Mouse (Mus musculus): Measurements from ENCODE around the gene Sipa1l1.

Gene Sipa1l1

DNA sequence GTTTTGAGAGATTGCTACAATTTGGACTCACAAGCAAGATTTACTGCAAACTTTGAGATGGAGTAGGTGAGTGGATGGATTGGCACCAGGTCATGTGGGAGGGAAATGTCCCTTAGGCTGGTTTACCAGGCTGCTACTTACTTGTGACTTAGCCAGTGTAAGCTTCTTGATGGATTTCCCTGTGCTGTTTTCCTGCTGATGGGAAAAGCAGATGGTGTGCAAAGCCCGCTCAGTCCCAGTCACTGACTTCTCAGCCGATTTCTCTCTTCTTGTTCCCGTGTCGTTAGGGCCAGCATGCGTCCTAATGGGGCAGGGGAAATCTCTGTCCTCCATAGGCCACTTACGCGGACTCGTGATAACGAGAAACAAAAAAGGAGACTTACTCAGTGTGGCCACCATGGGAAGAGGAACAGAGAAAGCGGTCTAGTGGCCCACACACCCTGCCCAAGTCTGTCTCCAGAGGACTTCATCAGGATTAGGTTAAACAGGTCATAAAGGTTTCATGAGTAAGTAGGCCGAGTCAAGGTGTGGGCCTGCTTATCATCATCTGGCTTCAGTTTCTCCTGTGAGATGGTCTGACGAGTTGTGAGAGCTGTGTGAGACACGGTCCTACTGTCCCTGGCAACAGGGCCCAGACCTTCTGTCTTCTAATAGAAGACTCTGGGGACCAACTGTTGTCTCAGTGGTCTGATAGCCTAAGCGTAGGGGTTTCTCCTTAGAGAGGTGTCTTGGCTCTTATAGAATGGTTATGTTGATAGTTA lies 65.5 kb downstream of the Sipa1l1 start:
- in situ Hi-C loops (cut with MboI; ENCODE audit: unreplicated experiment in 2 of 2) = no loop called here

DNA sequence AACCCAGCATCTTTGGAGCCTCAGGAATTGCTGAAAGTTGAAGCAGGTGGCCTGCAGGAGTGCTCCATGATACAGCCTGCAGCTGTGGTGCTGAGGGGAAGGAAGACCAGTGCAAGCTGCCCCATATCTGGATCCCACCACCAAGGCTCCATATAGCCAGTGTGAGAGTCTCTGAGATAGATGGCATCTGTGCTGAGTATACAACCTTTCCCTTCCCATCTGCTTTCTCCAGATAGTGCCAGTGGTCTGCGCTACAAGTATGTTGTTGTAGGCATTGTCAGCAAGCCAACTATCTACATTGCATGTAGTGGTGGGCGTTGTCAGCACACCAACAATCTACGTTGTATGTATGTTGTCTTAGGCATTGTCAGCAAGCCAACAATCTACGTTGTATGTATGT lies 68.0 kb downstream of the Sipa1l1 start:
- in situ Hi-C loops (cut with MboI; ENCODE audit: unreplicated experiment in 2 of 2) = no loop called here

DNA sequence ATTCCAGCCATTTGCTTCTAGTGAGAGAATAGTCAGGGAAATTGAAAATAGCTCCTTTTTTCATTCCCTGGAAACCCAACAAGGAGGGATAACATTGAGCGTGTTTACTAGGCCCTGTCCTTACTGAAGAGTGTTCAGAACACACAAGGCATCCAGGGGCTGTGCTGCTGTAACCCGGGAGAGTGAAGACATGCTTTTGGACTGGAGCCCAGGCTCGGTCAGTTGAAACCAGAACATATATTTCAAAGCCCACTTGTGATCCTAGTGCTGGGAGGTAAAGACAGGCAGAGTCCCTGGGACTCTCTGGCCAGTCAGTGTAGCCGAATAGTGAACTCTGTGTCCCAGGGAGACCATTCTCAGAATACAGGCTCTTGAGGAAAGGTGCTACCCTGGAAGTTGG lies 68.8 kb downstream of the Sipa1l1 start:
- in situ Hi-C loops (cut with MboI; ENCODE audit: unreplicated experiment in 2 of 2) = no loop called here

DNA sequence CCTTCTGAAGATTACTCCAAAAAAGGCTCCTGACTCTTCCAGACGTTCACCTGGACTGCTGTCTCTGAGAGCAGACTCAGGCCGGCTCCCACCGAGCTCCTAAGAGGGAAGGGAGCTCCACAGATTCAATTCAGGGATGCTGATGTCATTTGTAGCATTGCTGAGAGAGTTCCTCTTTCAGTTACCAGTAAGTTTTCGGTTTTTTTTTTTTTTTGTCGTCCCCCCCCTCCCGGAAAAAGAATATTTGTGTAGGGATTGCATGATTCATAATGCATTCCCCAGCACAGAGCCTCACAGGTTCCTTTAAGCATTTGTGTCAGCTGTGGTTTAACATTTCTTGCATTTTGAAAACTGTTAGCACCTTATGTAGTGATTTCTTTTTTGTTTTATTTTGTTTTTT lies 71.6 kb downstream of the Sipa1l1 start:
- in situ Hi-C loops (cut with MboI; ENCODE audit: unreplicated experiment in 2 of 2) = no loop called here

DNA sequence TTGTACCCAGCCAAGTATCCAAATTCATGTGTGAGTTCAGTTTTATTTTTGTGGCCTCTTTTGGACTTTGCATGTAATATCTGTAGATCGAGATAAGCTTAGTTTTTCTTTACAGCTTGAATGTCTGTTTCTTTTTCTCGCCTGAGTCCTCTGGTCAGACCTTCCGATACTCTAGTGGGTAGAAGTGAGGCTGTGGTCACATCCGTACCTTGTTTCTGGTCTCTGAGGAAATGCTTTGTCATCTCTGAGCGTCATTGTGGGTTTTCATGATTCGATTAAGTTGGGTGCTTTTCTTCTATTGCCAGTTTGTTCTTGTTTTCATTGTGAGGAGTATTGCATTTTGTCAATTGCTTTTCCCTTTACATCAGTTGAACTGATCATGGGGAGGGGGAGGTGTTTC lies 76.1 kb downstream of the Sipa1l1 start:
- in situ Hi-C loops (cut with MboI; ENCODE audit: unreplicated experiment in 2 of 2) = no loop called here

DNA sequence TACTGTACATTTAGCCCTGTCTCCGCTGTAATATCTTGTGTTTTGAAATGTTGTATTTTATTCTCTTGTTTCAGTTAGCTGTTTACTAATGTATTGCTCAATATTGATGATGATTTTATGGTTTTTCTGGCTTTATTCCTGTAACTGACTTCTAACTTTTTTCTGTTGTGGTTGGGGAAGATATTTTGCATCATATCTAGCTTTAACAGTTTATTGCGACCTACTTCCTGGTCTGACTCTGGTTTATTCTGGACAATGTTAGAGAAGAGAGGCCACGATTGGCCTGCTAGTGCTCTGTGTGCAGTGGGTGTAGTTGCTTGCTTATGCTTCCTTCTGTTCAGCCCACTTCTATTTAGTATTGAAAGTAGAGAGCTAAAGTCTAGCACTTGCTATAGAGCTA lies 77.3 kb downstream of the Sipa1l1 start:
- in situ Hi-C loops (cut with MboI; ENCODE audit: unreplicated experiment in 2 of 2) = no loop called here

DNA sequence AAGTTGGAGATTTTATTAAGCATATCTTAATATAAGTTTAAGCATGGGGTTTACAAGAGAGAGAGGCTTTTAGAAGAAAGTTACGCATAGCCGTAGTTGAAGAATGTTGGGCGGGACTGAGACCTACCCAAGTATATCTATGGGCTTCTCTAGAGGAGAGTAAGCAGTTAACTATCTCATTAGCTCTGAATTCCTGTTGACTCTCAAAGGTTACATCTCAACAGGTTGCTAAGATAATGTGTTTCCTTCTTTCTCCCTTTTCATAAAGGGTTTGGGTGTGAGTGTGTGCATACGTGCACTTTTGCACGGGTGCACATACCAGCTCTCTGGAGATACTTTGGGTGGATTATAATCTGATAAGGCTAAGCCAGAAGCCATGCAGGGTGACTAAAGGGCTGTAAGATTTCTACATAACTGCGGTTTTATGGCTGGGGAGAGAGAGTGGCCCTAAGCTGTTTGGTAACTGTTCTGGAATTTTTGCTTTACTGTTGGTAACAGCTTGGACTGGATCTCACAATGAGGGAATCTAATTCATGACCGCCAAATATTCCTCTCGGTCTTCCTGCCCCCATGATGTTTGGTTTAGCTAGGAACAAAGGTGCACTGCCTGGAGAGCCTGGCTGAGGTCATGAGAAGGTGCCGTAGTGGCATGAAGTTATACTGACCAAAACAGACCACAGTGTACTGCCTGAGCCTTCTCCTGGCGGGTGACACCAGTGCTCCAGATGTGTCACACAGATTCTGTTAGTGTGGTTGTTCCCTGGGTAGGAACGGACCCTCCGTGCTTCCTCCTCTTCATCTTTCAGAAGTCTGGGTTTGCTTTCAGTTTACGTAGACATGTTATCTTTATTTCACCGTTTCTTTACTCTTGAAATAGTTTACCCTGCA lies 78.5 kb downstream of the Sipa1l1 start:
- in situ Hi-C loops (cut with MboI; ENCODE audit: unreplicated experiment in 2 of 2) = no loop called here

DNA sequence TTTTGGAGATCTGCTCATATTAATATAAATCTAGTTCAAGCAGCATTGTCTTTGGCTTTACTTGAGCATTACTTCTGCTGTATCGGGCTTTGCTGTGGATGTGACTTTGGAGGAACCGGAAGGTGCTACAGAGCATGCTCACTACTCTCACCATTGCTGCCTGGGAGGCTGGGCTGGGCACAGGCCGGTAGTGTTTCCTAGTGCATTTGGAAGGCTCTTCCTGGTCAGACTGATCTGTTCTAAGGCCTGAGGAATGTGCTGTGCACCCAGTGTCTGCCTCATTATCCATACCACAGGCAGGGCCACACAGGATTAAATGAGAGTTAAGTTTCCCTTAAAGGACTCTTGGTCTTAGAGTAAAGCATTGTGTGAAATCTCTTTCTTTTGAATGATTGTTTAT lies 79.4 kb downstream of the Sipa1l1 start:
- in situ Hi-C loops (cut with MboI; ENCODE audit: unreplicated experiment in 2 of 2) = no loop called here

DNA sequence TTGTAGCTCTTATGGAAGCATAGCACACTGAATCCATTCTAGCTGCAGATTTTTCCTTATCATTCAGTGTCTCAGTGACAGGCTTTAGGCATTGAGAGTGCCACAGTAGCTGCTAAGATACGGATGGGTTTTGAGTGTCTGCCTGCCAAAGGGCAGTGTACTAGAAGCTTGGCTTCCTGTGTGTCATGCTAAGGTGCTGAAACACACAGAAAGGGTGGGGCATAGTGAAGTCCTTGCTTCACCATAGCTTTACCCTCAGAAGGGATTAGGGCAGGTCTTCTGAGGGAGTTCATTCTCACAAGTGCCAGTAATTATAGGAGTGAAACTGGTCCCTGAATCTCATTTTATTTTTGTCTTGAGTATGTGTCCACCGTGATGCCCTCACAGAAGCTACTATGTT lies 82.2 kb downstream of the Sipa1l1 start:
- in situ Hi-C loops (cut with MboI; ENCODE audit: unreplicated experiment in 2 of 2) = no loop called here

DNA sequence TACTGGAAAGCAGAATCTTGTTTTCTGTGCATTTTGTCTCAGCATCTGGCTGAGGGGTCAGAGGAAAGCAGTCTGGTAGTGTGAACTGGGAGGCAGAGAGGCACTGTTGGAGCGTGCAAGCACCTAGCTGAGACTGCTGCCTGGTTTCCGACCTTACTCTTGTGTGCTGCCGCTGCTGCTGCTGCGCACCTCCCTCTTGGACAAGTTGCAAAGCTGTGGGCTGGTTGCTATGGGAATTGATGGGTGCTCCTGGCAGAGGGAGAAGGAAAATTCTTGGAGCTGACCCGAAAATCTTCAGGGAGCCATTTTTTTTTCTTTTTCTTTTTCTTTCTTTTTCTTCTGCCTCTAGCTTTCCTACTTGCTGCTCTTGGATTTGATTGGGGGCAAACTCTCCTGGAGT lies 85.0 kb downstream of the Sipa1l1 start:
- in situ Hi-C loops (cut with MboI; ENCODE audit: unreplicated experiment in 2 of 2) = no loop called here

DNA sequence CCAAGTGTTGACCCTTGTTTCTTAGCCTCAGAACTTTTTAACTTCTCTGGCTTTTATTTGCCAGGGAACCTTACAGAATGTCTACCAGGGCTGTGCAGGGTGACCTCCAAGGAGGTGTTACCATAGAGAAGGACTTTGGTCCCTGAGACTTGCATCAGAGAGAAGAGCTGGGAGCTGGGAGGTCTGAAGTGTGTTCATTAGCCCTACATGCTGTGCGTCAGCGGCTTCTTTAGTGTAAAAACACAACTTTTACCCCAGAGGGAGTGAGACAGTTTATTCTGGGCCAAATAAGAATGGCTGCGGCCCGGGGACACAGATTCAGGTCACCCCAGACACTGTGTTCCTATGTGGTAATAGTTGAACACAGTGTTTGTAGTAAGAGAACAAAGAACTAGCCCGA lies 86.9 kb downstream of the Sipa1l1 start:
- in situ Hi-C loops (cut with MboI; ENCODE audit: unreplicated experiment in 2 of 2) = no loop called here

DNA sequence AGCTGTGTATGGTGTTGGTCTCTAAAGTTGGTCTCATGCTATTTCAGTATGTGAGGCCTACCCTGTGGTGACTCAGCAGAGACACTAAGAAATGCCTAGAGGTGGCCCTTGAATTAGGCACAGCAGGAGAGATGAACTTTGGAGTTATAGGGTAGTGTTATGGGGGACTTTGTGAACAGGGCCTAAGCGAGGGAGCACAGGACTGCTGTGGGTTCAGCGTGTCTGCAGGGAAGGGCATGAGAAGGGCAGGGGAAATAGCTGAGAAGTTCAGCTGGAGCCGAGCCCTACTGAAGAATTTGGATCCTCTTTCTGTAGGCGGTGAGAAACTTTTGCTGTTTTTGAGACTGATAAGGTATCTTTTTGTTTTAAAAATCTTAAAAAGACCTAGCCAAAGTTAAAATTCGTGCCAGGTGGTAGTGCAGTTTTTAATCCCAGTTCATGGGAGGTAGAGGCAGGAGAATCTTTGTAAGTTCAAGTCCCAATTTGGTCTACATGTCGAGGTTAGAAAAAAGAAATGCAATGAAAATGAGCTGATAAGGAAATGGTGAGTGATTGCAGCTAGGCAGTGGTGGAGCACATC lies 87.9 kb downstream of the Sipa1l1 start:
- in situ Hi-C loops (cut with MboI; ENCODE audit: unreplicated experiment in 2 of 2) = no loop called here

DNA sequence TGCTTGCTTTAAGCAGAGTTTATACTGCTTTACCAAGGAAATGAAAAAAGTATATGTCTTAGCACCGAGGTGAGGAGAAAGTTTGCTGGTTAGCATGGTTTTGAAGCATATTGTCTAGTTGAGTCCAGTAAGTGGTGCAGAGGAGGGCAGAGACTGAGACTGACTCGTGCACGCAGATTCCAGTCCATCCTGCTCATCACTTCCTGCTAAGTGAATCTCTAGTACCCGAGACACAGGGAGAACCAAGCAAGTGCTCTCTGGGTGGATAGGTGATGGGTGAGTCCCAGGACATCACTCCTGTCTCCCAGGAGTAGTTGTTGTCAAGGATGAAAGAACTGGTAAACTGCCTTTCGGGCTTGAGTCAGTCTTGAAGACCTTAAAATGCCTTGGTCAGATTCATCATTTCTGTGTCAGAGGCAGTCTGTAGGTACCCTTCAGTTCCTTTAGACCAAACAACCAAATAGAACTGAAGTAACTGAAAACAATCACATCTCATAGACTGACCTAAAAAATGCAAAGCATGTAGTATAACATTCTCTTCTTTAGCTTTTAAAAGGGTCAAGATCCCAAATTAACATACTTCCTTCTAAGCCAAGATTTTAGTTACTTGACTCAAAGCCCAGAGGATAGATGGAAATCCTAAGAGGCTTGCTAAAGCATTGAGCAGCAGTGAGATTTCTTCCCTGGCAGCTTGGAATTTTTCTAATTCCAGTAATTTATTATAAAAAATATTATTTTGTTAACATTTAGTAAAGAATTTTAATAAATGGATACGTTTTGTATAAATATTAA lies 89.1 kb downstream of the Sipa1l1 start:
- in situ Hi-C loops (cut with MboI; ENCODE audit: unreplicated experiment in 2 of 2) = no loop called here

DNA sequence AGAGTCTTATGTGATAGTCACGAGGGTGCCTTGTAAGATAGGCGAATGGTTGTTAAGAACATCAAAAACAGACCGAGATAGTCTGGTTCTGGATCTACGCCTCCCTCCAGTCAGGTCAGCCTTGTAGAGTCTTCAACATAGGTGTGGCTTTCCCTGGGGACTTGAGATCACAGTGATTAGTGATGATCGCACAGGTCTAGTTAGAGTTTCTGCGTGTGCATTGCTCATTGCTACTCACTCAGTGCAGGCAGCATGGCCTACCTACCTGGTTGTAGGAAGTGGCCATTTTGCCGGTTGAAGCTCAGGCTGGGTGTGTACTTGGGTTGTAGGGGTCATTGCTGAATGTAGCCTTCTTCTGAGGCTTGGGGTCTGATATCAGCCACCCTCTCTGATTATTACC lies 94.3 kb downstream of the Sipa1l1 start:
- in situ Hi-C loops (cut with MboI; ENCODE audit: unreplicated experiment in 2 of 2) = no loop called here

DNA sequence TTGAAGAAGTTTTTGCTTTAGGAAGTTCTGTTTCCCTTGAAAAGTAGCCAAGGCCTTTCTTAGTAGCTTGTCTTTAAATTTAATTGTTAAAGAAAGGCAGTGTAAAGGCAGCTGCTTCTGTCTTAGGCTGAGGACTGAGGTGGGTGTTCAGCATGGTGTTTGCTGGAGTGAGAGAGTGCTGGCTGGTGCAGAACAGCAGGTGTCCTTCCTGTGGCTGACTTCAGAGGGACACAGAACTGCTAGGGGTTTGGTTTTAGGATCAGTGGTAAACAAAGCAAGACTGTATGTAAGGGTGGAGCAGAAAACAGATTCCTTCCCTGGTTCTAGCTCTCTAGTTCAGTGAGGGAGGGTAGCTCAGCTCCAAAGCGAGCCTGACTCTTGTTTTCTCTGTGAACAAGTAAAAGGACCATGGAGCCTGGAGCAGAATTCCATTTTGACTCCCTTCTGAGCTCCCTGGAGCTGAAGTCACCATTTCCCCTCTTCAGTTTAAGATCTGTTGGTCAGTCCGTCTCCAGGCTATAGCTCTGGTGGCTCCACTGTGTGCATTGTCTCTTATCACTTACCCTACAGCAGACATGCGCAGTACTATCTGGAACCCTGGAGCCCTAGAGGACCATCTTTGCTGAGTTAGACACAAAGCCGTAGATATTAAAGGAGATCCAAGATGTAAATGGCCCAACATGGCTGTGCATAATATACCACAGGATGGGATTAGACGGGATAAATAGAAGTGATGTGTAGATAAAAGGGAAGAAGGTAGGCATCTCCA lies 95.1 kb downstream of the Sipa1l1 start:
- in situ Hi-C loops (cut with MboI; ENCODE audit: unreplicated experiment in 2 of 2) = no loop called here

DNA sequence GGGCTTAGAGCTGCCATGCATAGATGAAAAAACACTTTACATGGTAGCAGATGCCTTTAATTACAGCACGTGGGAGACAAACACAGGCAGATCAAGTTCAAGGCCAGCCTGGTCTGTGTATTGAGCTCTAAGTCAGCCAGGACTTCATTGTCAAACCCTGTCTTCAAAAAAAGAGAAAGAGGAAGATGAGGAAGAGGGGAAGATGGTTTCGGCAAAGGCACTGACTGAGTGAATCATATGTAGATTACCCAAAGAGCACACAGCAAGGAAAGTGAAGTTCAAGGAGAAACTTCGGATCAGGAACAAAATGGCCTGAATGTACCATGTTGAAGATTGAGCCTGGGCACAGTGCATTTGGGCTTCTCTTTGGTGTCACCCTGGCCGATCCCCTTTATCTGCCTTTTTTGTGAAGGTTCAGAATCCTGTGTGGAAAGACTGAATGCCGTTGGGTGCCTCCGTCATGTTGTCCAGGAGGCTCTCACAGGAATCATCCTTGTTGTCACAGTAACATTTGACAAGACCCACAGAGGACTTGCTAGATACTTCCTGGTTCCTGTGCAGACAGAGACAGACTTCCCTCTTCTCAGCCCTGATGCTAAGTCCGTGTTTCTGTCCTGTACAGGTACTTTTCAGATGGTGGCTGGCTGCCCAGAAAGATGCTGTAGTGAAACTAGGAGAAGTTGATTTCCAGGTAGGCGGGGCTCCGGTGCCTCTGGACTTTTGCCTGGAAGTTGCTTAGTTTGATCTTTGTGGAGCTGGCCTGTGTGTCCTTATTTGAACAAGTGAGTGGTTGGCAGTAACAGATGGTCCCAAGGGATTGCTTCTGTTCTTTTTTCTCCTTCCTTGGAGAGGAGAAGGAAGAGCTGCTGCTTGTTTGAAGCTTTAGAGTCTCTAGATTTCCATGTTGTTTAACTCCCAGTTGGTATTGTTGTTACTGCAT lies 96.5 kb downstream of the Sipa1l1 start:
- in situ Hi-C loops (cut with MboI; ENCODE audit: unreplicated experiment in 2 of 2) = no loop called here

DNA sequence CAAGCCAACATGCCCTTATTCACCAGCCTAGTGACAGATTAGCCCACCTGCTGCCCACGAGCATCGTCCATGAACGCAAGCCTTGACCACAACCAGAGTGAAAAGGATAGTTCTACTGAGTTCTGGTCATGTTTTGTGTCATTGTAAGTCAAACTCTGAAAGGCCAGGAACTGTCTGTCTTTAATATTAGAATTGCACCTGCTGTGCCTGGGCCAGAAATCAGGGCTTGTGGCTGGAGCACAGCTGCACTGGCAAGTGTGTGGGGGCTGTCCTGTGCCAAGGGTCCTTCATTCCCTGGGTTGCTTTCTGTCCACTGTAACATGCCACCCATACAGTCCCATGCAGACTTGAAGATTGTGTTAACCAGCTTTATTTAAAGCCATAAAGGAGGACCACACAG lies 102.3 kb downstream of the Sipa1l1 start:
- in situ Hi-C loops (cut with MboI; ENCODE audit: unreplicated experiment in 2 of 2) = no loop called here

DNA sequence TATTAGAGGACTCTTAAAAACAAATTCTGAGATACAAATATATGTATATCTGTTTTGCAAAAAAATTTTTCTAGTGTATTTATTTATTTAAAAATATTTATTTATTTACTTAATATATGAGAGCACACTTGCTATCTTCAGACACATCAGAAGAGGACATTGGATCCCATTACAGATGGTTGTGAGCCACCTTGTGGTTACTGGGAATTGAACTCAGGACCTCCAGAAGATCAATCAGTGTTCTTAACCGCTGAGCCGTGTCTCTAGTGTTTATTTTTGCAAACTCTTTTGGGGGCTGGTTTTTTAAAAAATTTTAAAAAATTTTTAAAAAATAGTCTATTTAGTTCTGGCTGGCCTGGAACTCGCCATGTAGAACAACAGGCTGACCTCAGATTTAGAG lies 104.4 kb downstream of the Sipa1l1 start:
- in situ Hi-C loops (cut with MboI; ENCODE audit: unreplicated experiment in 2 of 2) = no loop called here

DNA sequence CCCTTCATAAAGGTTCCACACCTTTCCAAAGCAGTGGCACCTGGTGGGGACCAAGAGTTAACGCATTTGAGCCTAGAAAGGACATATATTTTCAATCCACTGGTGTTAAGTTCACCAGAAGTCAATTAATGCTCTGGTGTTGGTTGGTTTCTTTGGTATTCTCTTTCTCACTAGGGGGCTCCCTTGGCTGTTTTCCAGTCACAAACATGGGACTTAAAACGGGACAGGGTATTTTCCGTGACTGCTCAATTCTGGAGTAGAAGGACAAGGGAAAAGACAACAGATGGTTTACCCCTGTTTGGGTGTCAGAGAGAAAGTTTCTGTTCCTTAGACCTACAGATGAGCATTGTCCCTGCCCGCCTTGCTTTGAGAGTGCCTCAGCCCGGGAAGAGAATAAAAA lies 105.5 kb downstream of the Sipa1l1 start:
- in situ Hi-C loops (cut with MboI; ENCODE audit: unreplicated experiment in 2 of 2) = no loop called here

All from v-Abl transformed pro-B cells (cell line).